In genomic region chr10:85968157-85968634, GRCm38 (mm10) we compare ENCODE assay signal across 8 mouse cellular contexts. TPM values are rescaled to one million over a fixed set of nuclear protein-coding genes. Genes with fewer than 3 reads are reported as not detected.
A peak's percentile ranks its signal among the peaks of the same experiment; 100 is the strongest.
DNase-seq lines count a peak whose midpoint lies in the region; ATAC-seq lines count a peak whose summit lies in the region.

No protein-coding gene starts in this region.

- DNase-seq in WW6 (ENCODE audit: low read depth, low spot score), result peak; percentile 45
- peak; percentile 77 for DNase-seq in cerebellum, adult 9-10 months
- DNase-seq in frontal cortex, adult 2 months (ENCODE audit: extremely low spot score in 1 of 2, low spot score in 1 of 2), result peak; percentile 44 to 95
- DNase-seq in hindlimb bud, embryonic 11.5 days (ENCODE audit: extremely low spot score, low read depth, low spot score), result peak; percentile 42
- DNase-seq in left cerebral cortex, adult 11 months (ENCODE audit: low spot score), result peak; percentile 66
- peak; percentile 84 for DNase-seq in right cerebral cortex, postnatal 14 days
- peak; percentile 79 for DNase-seq in urinary bladder, postnatal 14 days (ENCODE audit: low spot score)

- peak; percentile 85 for ATAC-seq in megakaryocyte progenitor cell, adult 5-6 weeks (replicated peaks; ENCODE audit: poor library complexity)

RNA-seq across cellular contexts. Expression of gene Rtcb, which starts 10.6 kb away (rescaled TPM):
- 116 TPM in 2 replicates for polyA plus RNA-seq in frontal cortex, adult 2 months (2012; rRNA removed)
- total RNA-seq in megakaryocyte progenitor cell, adult 5-6 weeks (2015), result 61.6 and 63.2 TPM in 2 replicates
- 177 and 178 TPM in 2 replicates for total RNA-seq in megakaryocyte progenitor cell, adult 5-6 weeks (2017)

RNA-seq across cellular contexts. Expression of gene Ascl4, which starts 40.7 kb away (rescaled TPM):
- polyA plus RNA-seq in frontal cortex, adult 2 months (2012; rRNA removed), result 0.44 and 0.56 TPM in 2 replicates
- 0.12 TPM in 1 of 2 replicates, not detected in the other for total RNA-seq in megakaryocyte progenitor cell, adult 5-6 weeks (2015)
- total RNA-seq in megakaryocyte progenitor cell, adult 5-6 weeks (2017), result not detected in 2 replicates

RNA-seq across cellular contexts. Expression of gene Bpifc, which starts 43.5 kb away (rescaled TPM):
- polyA plus RNA-seq in frontal cortex, adult 2 months (2012; rRNA removed), result 0.12 and 0.13 TPM in 2 replicates
- total RNA-seq in megakaryocyte progenitor cell, adult 5-6 weeks (2015), result 3.5 and 4.0 TPM in 2 replicates
- 1.2 and 2.1 TPM in 2 replicates for total RNA-seq in megakaryocyte progenitor cell, adult 5-6 weeks (2017)

RNA-seq across cellular contexts. Expression of gene Prdm4, which starts 51.3 kb away (rescaled TPM):
- polyA plus RNA-seq in frontal cortex, adult 2 months (2012; rRNA removed), result 26.4 and 29.8 TPM in 2 replicates
- total RNA-seq in megakaryocyte progenitor cell, adult 5-6 weeks (2015), result 24.7 and 27.4 TPM in 2 replicates
- total RNA-seq in megakaryocyte progenitor cell, adult 5-6 weeks (2017), result 25.4 and 29.0 TPM in 2 replicates

RNA-seq across cellular contexts. Expression of gene Fbxo7, which starts 53.6 kb away (rescaled TPM):
- polyA plus RNA-seq in frontal cortex, adult 2 months (2012; rRNA removed), result 33.9 and 34.7 TPM in 2 replicates
- total RNA-seq in megakaryocyte progenitor cell, adult 5-6 weeks (2015), result 30.2 and 36.0 TPM in 2 replicates
- total RNA-seq in megakaryocyte progenitor cell, adult 5-6 weeks (2017), result 14.5 and 31.5 TPM in 2 replicates

Comparison
In these comparisons a context has a peak if more than half of its experiments do, and no peak if none do; other contexts are left out.
1. Peak in every context shown above with its lines: DNase-seq and ATAC-seq.